Mouse (Mus musculus): ENCODE measurements at regions not wholly inside any gene's neighbourhood (a gene's known extent, or its start where the extent isn't known, plus 50 kb on each side); places are given as distances from the start of the nearest gene placed in this dataset.

DNA sequence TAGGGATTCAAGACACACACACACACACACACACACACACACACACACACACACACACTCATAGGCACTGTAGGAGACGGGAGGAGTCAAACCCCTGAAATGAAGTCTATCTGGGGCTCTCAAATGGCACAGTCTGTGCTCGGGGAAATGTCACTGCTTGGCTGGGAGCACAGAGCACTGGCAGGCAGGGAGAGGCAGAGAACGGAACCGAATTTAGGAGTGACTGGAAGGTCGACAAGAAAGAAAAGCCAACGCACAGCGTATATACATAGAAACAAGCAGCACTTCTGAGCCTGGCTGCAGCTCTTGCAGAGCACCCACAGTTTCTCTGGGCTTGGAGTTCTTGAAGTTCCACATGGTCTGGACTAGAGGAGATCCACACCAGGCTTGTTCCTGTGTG, 160.1 kb upstream of the Zfp703 start:
- no peaks in the 10 kb centered on the region for H3K27me3 ChIP-seq (ENCODE audit: control insufficient read depth, insufficient read depth, low read length, poor library complexity, severe bottlenecking)
- H3K4me3 ChIP-seq (ENCODE audit: low read depth, low read length), result no peak overlapping the region
- no peak for TF ChIP-seq POLR2A (IDR thresholded peaks at IDR 0.05; ENCODE audit: insufficient read depth, low read length)
- no peak for TF ChIP-seq EP300 (IDR thresholded peaks at IDR 0.05; ENCODE audit: insufficient read depth, low read depth, low read length)
- no peak for TF ChIP-seq CTCF (IDR thresholded peaks at IDR 0.05; ENCODE audit: low read depth, low read length)
- no peaks in the 10 kb centered on the region for H3K36me3 ChIP-seq (ENCODE audit: control insufficient read depth, insufficient read depth, low read length, poor library complexity, severe bottlenecking)
- no peak overlapping the region for H3K9ac ChIP-seq (ENCODE audit: low read depth, poor library complexity, severe bottlenecking)
- no peaks in the 10 kb centered on the region for H3K4me1 ChIP-seq (ENCODE audit: control insufficient read depth, insufficient read depth, low read length)
- no peak overlapping the region for H3K27ac ChIP-seq (ENCODE audit: insufficient read depth, low read length)
- no peaks in the 10 kb centered on the region for H3K9me3 ChIP-seq (replicated peaks; ENCODE audit: control insufficient read depth, insufficient read depth, low read length, poor library complexity, severe bottlenecking)

DNA sequence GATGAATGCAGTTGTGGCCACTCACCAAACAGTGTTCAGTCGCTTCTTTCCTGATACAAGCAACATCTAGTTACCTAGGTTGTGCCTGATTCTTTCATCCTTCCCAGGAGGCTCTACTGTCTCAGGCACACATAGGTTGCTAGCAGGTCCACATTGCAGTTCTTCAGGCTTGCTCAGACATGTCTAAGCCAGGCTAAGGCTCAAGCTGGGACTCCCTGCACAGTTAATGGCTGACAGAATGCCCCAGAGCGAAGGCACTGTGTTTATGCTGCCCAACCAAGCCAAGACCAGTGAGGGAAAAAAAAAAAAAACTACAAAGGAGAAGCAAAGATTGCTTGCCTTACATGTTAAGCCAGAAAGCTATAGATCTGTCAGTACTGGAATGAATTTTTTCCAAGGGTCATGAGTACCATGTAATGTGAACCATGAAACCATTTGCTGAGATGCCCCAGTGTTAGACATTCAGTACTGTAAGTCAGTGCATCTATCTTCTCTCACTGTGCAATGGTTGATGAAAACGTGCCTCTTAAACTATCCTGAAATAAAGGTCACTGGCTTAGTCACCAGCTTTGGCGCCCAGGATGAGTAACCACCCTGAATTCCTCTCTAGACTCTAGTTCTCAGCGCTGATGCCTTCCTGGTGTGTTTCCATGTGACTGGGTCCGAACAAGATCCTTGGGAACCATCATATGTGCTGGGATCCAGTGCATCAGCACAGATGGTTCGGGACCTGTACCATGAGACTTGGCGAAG, 152.8 kb upstream of the Zfp703 start:
- H3K9ac ChIP-seq (ENCODE audit: low read depth, poor library complexity, severe bottlenecking), result no peak overlapping the region
- H3K4me1 ChIP-seq (ENCODE audit: control insufficient read depth, insufficient read depth, low read length), result no peaks in the 10 kb centered on the region
- TF ChIP-seq EP300 (IDR thresholded peaks at IDR 0.05; ENCODE audit: insufficient read depth, low read depth, low read length) (no peak), POLR2A (IDR thresholded peaks at IDR 0.05; ENCODE audit: insufficient read depth, low read length) (no peak), CTCF (IDR thresholded peaks at IDR 0.05; ENCODE audit: low read depth, low read length) (no peak)
- H3K27ac ChIP-seq (ENCODE audit: insufficient read depth, low read length), result no peak overlapping the region
- no peaks in the 10 kb centered on the region for H3K36me3 ChIP-seq (ENCODE audit: control insufficient read depth, insufficient read depth, low read length, poor library complexity, severe bottlenecking)
- H3K27me3 ChIP-seq (ENCODE audit: control insufficient read depth, insufficient read depth, low read length, poor library complexity, severe bottlenecking), result no peaks in the 10 kb centered on the region
- no peak overlapping the region for H3K4me3 ChIP-seq (ENCODE audit: low read depth, low read length)
- no peaks in the 10 kb centered on the region for H3K9me3 ChIP-seq (replicated peaks; ENCODE audit: control insufficient read depth, insufficient read depth, low read length, poor library complexity, severe bottlenecking)

DNA sequence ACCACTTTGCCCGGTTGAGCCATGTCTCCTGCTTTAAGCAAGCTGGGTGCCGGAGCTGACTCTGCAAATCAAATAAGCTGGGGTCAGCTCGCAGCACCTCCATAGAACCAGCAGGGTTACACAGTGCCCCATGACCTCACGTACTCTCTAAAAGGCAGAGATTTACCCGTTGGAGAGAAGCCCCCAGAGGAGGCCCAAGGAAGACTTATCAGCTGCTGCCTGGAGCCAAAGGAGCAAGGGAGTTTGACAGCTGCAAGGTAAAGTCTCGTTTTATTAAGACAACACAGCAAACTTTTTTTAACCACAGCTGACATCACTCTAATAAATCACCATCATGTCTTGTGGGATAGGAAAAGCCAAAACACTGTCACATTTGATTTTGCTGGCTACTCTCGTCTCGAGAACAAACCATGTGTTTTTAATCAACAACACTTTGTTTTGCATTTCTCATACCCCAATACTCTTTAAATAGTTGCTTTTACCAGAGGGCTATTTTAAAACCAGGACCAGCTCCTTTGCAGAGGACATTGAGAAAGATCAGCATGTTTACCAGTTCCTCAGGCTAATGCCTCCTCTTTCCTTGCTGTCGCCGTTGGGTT, 148.7 kb upstream of the Zfp703 start:
- no peak overlapping the region for H3K4me3 ChIP-seq (ENCODE audit: low read depth, low read length)
- no peaks in the 10 kb centered on the region for H3K4me1 ChIP-seq (ENCODE audit: control insufficient read depth, insufficient read depth, low read length)
- H3K9ac ChIP-seq (ENCODE audit: low read depth, poor library complexity, severe bottlenecking), result no peak overlapping the region
- no peak for TF ChIP-seq EP300 (IDR thresholded peaks at IDR 0.05; ENCODE audit: insufficient read depth, low read depth, low read length)
- TF ChIP-seq CTCF (IDR thresholded peaks at IDR 0.05; ENCODE audit: low read depth, low read length), result no peak
- TF ChIP-seq POLR2A (IDR thresholded peaks at IDR 0.05; ENCODE audit: insufficient read depth, low read length), result no peak
- H3K27me3 ChIP-seq (ENCODE audit: control insufficient read depth, insufficient read depth, low read length, poor library complexity, severe bottlenecking), result no peaks in the 10 kb centered on the region
- H3K9me3 ChIP-seq (replicated peaks; ENCODE audit: control insufficient read depth, insufficient read depth, low read length, poor library complexity, severe bottlenecking), result no peaks in the 10 kb centered on the region
- H3K36me3 ChIP-seq (ENCODE audit: control insufficient read depth, insufficient read depth, low read length, poor library complexity, severe bottlenecking), result no peaks in the 10 kb centered on the region
- no peak overlapping the region for H3K27ac ChIP-seq (ENCODE audit: insufficient read depth, low read length)

DNA sequence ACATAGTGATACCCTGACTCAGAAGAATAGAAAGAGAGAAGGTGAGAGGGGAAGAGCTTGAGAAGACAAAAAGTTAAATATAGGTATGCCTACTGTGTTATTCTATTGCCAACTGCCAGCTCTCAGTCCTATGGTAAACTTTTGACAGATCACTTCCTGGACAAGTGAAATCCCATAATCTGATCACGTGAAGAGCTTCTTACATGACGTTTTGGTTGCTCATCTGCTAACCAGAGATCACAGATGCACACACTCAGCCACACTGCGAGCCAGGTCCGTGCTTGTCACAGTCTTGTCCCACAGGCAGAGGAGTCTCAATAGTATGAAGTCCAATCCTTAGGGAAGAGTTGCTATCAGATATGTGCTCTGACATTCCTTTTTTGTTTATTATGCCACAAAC, 147.8 kb upstream of the Zfp703 start:
- Histone ChIP-seq H3K9ac (ENCODE audit: low read depth, poor library complexity, severe bottlenecking) (no peak overlapping the region), H3K4me3 (ENCODE audit: low read depth, low read length) (no peak overlapping the region), H3K9me3 (replicated peaks; ENCODE audit: control insufficient read depth, insufficient read depth, low read length, poor library complexity, severe bottlenecking) (no peaks in the 10 kb centered on the region), H3K27me3 (ENCODE audit: control insufficient read depth, insufficient read depth, low read length, poor library complexity, severe bottlenecking) (no peaks in the 10 kb centered on the region), H3K27ac (ENCODE audit: insufficient read depth, low read length) (no peak overlapping the region), H3K36me3 (ENCODE audit: control insufficient read depth, insufficient read depth, low read length, poor library complexity, severe bottlenecking) (no peaks in the 10 kb centered on the region), H3K4me1 (ENCODE audit: control insufficient read depth, insufficient read depth, low read length) (no peaks in the 10 kb centered on the region)
- no peak for TF ChIP-seq EP300 (IDR thresholded peaks at IDR 0.05; ENCODE audit: insufficient read depth, low read depth, low read length)
- no peak for TF ChIP-seq CTCF (IDR thresholded peaks at IDR 0.05; ENCODE audit: low read depth, low read length)
- no peak for TF ChIP-seq POLR2A (IDR thresholded peaks at IDR 0.05; ENCODE audit: insufficient read depth, low read length)

DNA sequence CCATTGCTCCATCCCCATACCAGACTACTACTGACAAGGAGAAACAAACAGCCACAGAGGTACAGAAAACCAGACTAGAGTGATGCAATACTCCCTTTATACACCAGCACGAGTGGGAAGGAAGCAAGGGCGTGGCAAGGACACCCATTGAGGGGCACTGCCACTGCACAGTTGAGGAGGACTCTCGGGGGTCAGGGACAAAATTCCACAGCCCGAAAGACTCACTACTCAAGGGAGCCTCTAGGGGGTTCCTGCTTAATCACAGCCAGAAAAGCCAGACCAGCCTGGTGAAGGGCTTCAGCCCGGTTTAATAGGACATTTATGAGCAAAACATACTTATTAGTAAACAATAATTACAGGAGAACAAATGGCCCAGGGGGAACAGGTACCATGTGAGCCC, 146.0 kb upstream of the Zfp703 start:
- H3K9me3 ChIP-seq (replicated peaks; ENCODE audit: control insufficient read depth, insufficient read depth, low read length, poor library complexity, severe bottlenecking), result no peaks in the 10 kb centered on the region
- H3K27me3 ChIP-seq (ENCODE audit: control insufficient read depth, insufficient read depth, low read length, poor library complexity, severe bottlenecking), result no peaks in the 10 kb centered on the region
- H3K9ac ChIP-seq (ENCODE audit: low read depth, poor library complexity, severe bottlenecking), result no peak overlapping the region
- no peaks in the 10 kb centered on the region for H3K36me3 ChIP-seq (ENCODE audit: control insufficient read depth, insufficient read depth, low read length, poor library complexity, severe bottlenecking)
- H3K4me1 ChIP-seq (ENCODE audit: control insufficient read depth, insufficient read depth, low read length), result no peaks in the 10 kb centered on the region
- no peak overlapping the region for H3K27ac ChIP-seq (ENCODE audit: insufficient read depth, low read length)
- no peak overlapping the region for H3K4me3 ChIP-seq (ENCODE audit: low read depth, low read length)
- no peak for TF ChIP-seq CTCF (IDR thresholded peaks at IDR 0.05; ENCODE audit: low read depth, low read length)
- no peak for TF ChIP-seq EP300 (IDR thresholded peaks at IDR 0.05; ENCODE audit: insufficient read depth, low read depth, low read length)
- no peak for TF ChIP-seq POLR2A (IDR thresholded peaks at IDR 0.05; ENCODE audit: insufficient read depth, low read length)

DNA sequence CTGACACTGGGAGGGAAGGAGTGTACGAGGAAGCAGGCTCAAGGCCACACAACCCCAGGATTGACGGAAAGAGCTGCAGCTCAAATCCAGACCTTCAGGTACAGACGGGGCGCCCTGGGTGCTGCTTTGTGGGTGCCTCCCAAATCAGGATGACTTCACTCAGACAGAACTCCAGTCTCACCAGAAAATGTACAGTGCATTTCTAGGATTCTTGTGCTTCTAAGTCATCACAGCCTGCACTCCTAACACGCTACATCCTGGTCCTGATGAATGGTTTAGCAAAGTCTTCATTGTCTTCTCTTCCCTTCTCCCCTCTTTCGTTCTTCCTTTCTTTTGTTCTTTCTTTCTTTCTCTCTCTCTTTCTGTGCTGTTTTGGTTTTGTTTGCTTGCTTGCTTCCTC, 145.3 kb upstream of the Zfp703 start:
- H3K4me3 ChIP-seq (ENCODE audit: low read depth, low read length), result no peak overlapping the region
- no peaks in the 10 kb centered on the region for H3K27me3 ChIP-seq (ENCODE audit: control insufficient read depth, insufficient read depth, low read length, poor library complexity, severe bottlenecking)
- no peaks in the 10 kb centered on the region for H3K4me1 ChIP-seq (ENCODE audit: control insufficient read depth, insufficient read depth, low read length)
- no peak overlapping the region for H3K9ac ChIP-seq (ENCODE audit: low read depth, poor library complexity, severe bottlenecking)
- no peak overlapping the region for H3K27ac ChIP-seq (ENCODE audit: insufficient read depth, low read length)
- TF ChIP-seq EP300 (IDR thresholded peaks at IDR 0.05; ENCODE audit: insufficient read depth, low read depth, low read length) (no peak), POLR2A (IDR thresholded peaks at IDR 0.05; ENCODE audit: insufficient read depth, low read length) (no peak), CTCF (IDR thresholded peaks at IDR 0.05; ENCODE audit: low read depth, low read length) (no peak)
- H3K9me3 ChIP-seq (replicated peaks; ENCODE audit: control insufficient read depth, insufficient read depth, low read length, poor library complexity, severe bottlenecking), result no peaks in the 10 kb centered on the region
- H3K36me3 ChIP-seq (ENCODE audit: control insufficient read depth, insufficient read depth, low read length, poor library complexity, severe bottlenecking), result no peaks in the 10 kb centered on the region
